Mouse (Mus musculus) ES-E14 (cell line): Measurements from ENCODE around the gene Sdf2. TPM values are rescaled to one million over a fixed set of nuclear protein-coding genes. Genes with fewer than 3 reads are reported as not detected.

Experiments
- DNase-seq: peaks from one replicate; pipeline ENCODE4 v3.0.0-alpha.2; 2013; ENCODE audit warnings: low read depth, low spot score
- H3K27ac ChIP-seq: 2 replicates; pipeline ENCODE4 v1.5.1; 2012; ENCODE audit warnings: low read depth, mild to moderate bottlenecking, low read length, moderate library complexity, mixed read lengths; ENCODE audit not compliant: poor library complexity, insufficient read depth, severe bottlenecking
- H3K36me3 ChIP-seq: 2 replicates; pipeline ENCODE4 v1.6.1; 2012; ENCODE audit warnings: mild to moderate bottlenecking, low read length, moderate library complexity, mixed read lengths; ENCODE audit not compliant: control insufficient read depth, poor library complexity, insufficient read depth, severe bottlenecking
- H3K4me1 ChIP-seq, 2 experiments: fragments of 150-350 bp in 1 of 2; sonication (generic) in 1 of 2; 2 replicates each; pipeline ENCODE4 v1.6.1; 2012; ENCODE audit warnings: low read length in 2 of 2, mild to moderate bottlenecking in 1 of 2, mixed read lengths in 1 of 2; ENCODE audit not compliant: control insufficient read depth in 2 of 2, insufficient read depth in 2 of 2, poor library complexity in 1 of 2
- H3K4me3 ChIP-seq, 2 experiments: fragments of 150-350 bp in 1 of 2; sonication (generic) in 1 of 2; 2 replicates each; pipeline ENCODE4 v1.5.1; 2012; ENCODE audit warnings: low read length in 2 of 2, low read depth in 1 of 2, mild to moderate bottlenecking in 1 of 2, mixed read lengths in 1 of 2; ENCODE audit not compliant: insufficient read depth in 1 of 2, poor library complexity in 1 of 2, severe bottlenecking in 1 of 2
- H3K9ac ChIP-seq: 2 replicates; pipeline ENCODE4 v1.6.1; 2012; ENCODE audit warnings: low read depth, mild to moderate bottlenecking, low read length, mixed read lengths; ENCODE audit not compliant: poor library complexity, insufficient read depth, severe bottlenecking
- H3K9me3 ChIP-seq: fragments of 150-350 bp; sonication (generic); 2 replicates; pipeline ENCODE4 v1.6.1; 2012; ENCODE audit warnings: low read depth, mild to moderate bottlenecking, low read length; ENCODE audit not compliant: control insufficient read depth, insufficient read depth
- CHD2 ChIP-seq: IDR thresholded peaks from 2 replicates; pipeline ENCODE4 v1.6.1; 2014; ENCODE audit warnings: mild to moderate bottlenecking, low read depth, low read length, inconsistent platforms
- HCFC1 ChIP-seq: IDR thresholded peaks from 2 replicates; pipeline ENCODE4 v1.6.1; 2012; ENCODE audit warnings: low read length, inconsistent platforms, borderline replicate concordance; ENCODE audit not compliant: insufficient read depth
- MAFK ChIP-seq: IDR thresholded peaks from 2 replicates; pipeline ENCODE4 v1.6.1; 2014; ENCODE audit warnings: mild to moderate bottlenecking, low read depth, low read length, inconsistent platforms; ENCODE audit not compliant: insufficient read depth
- ZC3H11A ChIP-seq: IDR thresholded peaks from 2 replicates; pipeline ENCODE4 v1.6.1; 2012; ENCODE audit warnings: low read depth, mild to moderate bottlenecking, inconsistent platforms, low read length, borderline replicate concordance
- ZNF384 ChIP-seq: IDR thresholded peaks from 2 replicates; pipeline ENCODE4 v1.6.1; 2012; ENCODE audit warnings: low read depth, low read length, inconsistent platforms
- in situ Hi-C, 2 experiments: fragments of 600-800 bp; cut with MboI; formaldehyde crosslinking; loops; one replicate each; pipeline ENCODE4 v1.15.1; 2025; ENCODE audit warnings: low sequenced_read_pairs in 2 of 2, inconsistent platforms in 1 of 2; ENCODE audit not compliant: unreplicated experiment in 2 of 2
- total RNA-seq: library from RNA; depleted of rRNA; stranded (reverse); fragments of 300-350 nt; gene quantifications from 2 replicates; pipeline ENCODE4 v1.2.3, GENCODE M21; 2012

The Sdf2 gene
- total RNA-seq, 1 experiment: 81.3 TPM

DNA sequence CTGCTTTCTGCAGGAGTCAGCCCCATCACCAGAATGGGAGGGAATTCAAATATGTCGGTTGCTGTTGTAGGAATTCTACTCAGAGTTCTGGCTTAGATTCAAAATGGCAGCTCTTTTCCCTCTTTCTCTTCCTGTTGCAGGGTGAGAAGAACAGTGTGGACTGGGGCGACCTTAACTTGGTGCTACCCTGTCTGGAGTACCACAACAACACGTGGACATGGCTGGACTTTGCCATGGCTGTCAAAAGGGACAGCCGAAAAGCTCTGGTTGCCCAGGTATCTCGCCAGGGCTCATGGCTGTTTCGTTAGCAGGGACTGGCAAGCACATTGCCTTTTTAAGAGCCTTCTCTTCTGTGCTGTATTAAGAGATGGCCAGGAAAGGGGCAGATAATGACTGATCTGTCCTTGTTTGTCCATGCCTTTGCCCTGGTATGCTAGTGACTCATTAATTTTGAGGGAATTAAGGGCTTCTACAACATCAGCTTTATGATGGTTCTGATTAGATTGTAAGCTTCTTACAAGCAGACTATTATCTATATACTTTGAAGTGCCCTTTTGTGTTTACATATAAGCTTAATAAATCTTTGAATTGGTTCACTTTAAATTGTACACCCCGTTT lies 43.7 kb downstream of the Sdf2 start:
- in situ Hi-C loops: loop anchor here in 1 of 2 experiments (25.0 kb wide), 1 partner anchor 1723 kb away; no protein-coding TSS in a partner anchor
- Histone ChIP-seq H3K4me1 (no peaks in the 10 kb centered on the region), H3K4me3 (no peak overlapping the region), H3K36me3 (peaks cover 46% of the 10 kb centered on the region), H3K27ac (no peak overlapping the region), H3K9me3 (no peaks in the 10 kb centered on the region), H3K9ac (no peak overlapping the region)
- TF ChIP-seq MAFK (no peak), ZC3H11A (no peak), CHD2 (no peak), HCFC1 (no peak), ZNF384 (no peak)
- no peak for DNase-seq

- no peak for DNase-seq
- peaks cover 37% of the 10 kb centered on the region for H3K36me3 ChIP-seq
- H3K9me3 ChIP-seq: no peaks in the 10 kb centered on the region
- H3K4me3 ChIP-seq: no peak within 1 kb of the TSS
- in situ Hi-C loops: loop anchor here in 1 of 2 experiments (25.0 kb wide), 1 partner anchor 1722 kb away; no protein-coding TSS in a partner anchor
- no peak within 1 kb of the TSS for H3K27ac ChIP-seq
- no peak within 1 kb of the TSS; the same call in 1 of the 2 replicates for H3K9ac ChIP-seq
- H3K4me1 ChIP-seq: no peaks in the 10 kb centered on the region
- TF ChIP-seq CHD2 (no peak), HCFC1 (no peak), MAFK (no peak), ZC3H11A (no peak), ZNF384 (no peak)
Observed at GRCm38 (mm10) chr11:78290654-78291053, 45.1 kb downstream of the Sdf2 start, which contains the start of gene BC030499. Gene BC030499, plus strand, starts transcription at chr11:78290841.

- H3K9ac ChIP-seq: no peak overlapping the region
- no peaks in the 10 kb centered on the region for H3K9me3 ChIP-seq
- no peak overlapping the region for H3K4me3 ChIP-seq
- H3K27ac ChIP-seq: no peak overlapping the region
- TF ChIP-seq ZC3H11A (no peak), CHD2 (no peak), MAFK (no peak), ZNF384 (no peak), HCFC1 (no peak)
- in situ Hi-C loops: loop anchor here in 1 of 2 experiments (25.0 kb wide), 1 partner anchor 1718 kb away; no protein-coding TSS in a partner anchor
- DNase-seq: no peak
- no peaks in the 10 kb centered on the region for H3K4me1 ChIP-seq
- peaks cover 12% of the 10 kb centered on the region for H3K36me3 ChIP-seq
Observed at GRCm38 (mm10) chr11:78294585-78294984, 49.0 kb downstream of the Sdf2 start.

- Histone ChIP-seq H3K4me3 (peak overlapping the region; percentile 76 to 99), H3K9ac (peak overlapping the region; percentile 60; the same call in 1 of the 2 replicates), H3K36me3 (peaks cover 14% of the 10 kb centered on the region), H3K4me1 (no peaks in the 10 kb centered on the region), H3K9me3 (no peaks in the 10 kb centered on the region), H3K27ac (no peak overlapping the region)
- no peak for DNase-seq
- in situ Hi-C loops: no loop called here
- TF ChIP-seq ZNF384: no peak
- TF ChIP-seq CHD2: no peak
- no peak for TF ChIP-seq HCFC1
- TF ChIP-seq MAFK: no peak
- no peak for TF ChIP-seq ZC3H11A
Observed at GRCm38 (mm10) chr11:78300917-78301316, 55.4 kb downstream of the Sdf2 start.
